Mouse (Mus musculus) testis, adult 2 months (tissue): Measurements from ENCODE around the gene Tmem150c. TPM values are rescaled to one million over a fixed set of nuclear protein-coding genes. Genes with fewer than 3 reads are reported as not detected.

Source experiments
- H3K27ac ChIP-seq: fragments of 200-500 bp; 2 replicates; pipeline ENCODE4 v1.5.1; 2012; ENCODE audit warnings: low read depth, low read length; ENCODE audit not compliant: control insufficient read depth, insufficient read depth
- H3K27me3 ChIP-seq: fragments of 200-500 bp; 2 replicates; pipeline ENCODE4 v1.6.1; 2012; ENCODE audit warnings: mild to moderate bottlenecking, low read length, moderate library complexity; ENCODE audit not compliant: control insufficient read depth, insufficient read depth
- H3K36me3 ChIP-seq: fragments of 200-500 bp; 2 replicates; pipeline ENCODE4 v1.6.1; 2012; ENCODE audit warnings: mild to moderate bottlenecking, low read length; ENCODE audit not compliant: control insufficient read depth, insufficient read depth
- H3K4me1 ChIP-seq: fragments of 200-500 bp; 2 replicates; pipeline ENCODE4 v1.6.1; 2012; ENCODE audit warnings: low read length; ENCODE audit not compliant: control insufficient read depth, insufficient read depth
- H3K4me3 ChIP-seq: fragments of 200-500 bp; 2 replicates; pipeline ENCODE4 v1.5.1; 2012; ENCODE audit warnings: low read depth, mild to moderate bottlenecking, low read length, moderate library complexity, mixed read lengths; ENCODE audit not compliant: control insufficient read depth
- CTCF ChIP-seq: fragments of 200-500 bp; IDR thresholded peaks from 2 replicates; pipeline ENCODE4 v1.5.1; 2012; ENCODE audit warnings: low read depth, mild to moderate bottlenecking, inconsistent platforms, low read length, moderate library complexity; ENCODE audit not compliant: control insufficient read depth, insufficient read depth, insufficient replicate concordance
- POLR2A ChIP-seq: fragments of 200-500 bp; IDR thresholded peaks from 2 replicates; pipeline ENCODE4 v1.6.1; 2012; ENCODE audit warnings: low read depth, mild to moderate bottlenecking, inconsistent platforms, low read length, moderate library complexity; ENCODE audit not compliant: control insufficient read depth
- polyA plus RNA-seq: library from polyadenylated mRNA; depleted of rRNA; stranded (reverse); fragments of >200 nt; gene quantifications from 2 replicates; pipeline ENCODE4 v1.2.3, GENCODE M21; 2012

Gene Tmem150c
- polyA plus RNA-seq, 1 experiment = 4.6 TPM

DNA sequence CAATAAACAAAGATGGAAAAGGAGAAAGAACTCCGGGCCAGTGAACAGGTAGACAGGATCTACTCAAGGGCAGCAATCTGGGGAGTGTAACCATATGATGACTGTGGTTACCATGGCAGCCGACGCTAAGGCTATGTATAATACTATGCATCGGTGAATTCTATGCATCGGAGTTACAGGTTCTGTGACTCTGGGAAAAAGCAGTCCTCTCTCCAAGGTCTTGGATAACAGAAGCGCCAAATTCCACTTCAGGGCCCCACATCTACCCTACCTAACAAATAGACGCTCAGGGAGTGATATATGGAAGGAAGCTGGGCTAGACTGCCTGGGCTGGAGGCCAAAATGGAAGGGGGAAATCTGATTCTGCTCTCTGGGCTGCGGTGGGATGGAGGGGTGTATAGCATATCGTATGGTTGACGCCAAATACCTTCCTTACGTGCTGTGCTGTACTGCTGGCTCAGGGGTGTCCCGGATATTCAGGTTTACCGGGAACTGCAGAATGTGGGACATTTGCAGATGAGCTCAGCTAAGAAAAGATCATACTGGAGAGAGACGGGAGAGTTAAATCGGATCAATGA, 37.3 kb upstream of the Tmem150c start:
- TF ChIP-seq CTCF (no peak), POLR2A (no peak)
- Histone ChIP-seq H3K36me3 (no peaks in the 10 kb centered on the region), H3K4me3 (no peak overlapping the region), H3K4me1 (no peaks in the 10 kb centered on the region), H3K27ac (no peak overlapping the region), H3K27me3 (no peaks in the 10 kb centered on the region)

DNA sequence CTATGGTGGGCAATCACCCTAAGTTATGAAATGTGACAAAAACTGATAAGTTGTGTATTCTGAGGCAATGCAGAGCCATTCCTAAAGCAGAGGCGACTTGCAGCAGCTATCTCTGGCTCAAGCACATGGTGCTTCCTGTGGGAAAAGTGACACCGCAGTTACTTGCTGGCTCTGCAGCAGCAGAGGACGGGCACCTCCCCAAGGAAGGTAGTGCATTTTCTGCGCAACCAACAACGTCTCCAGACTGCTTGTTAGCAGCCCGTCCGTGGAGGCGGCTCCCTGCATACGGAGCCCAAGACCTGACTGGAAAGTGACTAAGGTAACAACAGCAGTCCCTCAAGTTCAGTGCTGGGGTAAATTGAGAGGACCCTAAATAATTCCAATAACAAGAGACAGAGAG, 36.8 kb upstream of the Tmem150c start:
- no peak for TF ChIP-seq POLR2A
- TF ChIP-seq CTCF = no peak
- Histone ChIP-seq H3K36me3 (no peaks in the 10 kb centered on the region), H3K4me3 (no peak overlapping the region), H3K27ac (no peak overlapping the region), H3K27me3 (no peaks in the 10 kb centered on the region), H3K4me1 (no peaks in the 10 kb centered on the region)

DNA sequence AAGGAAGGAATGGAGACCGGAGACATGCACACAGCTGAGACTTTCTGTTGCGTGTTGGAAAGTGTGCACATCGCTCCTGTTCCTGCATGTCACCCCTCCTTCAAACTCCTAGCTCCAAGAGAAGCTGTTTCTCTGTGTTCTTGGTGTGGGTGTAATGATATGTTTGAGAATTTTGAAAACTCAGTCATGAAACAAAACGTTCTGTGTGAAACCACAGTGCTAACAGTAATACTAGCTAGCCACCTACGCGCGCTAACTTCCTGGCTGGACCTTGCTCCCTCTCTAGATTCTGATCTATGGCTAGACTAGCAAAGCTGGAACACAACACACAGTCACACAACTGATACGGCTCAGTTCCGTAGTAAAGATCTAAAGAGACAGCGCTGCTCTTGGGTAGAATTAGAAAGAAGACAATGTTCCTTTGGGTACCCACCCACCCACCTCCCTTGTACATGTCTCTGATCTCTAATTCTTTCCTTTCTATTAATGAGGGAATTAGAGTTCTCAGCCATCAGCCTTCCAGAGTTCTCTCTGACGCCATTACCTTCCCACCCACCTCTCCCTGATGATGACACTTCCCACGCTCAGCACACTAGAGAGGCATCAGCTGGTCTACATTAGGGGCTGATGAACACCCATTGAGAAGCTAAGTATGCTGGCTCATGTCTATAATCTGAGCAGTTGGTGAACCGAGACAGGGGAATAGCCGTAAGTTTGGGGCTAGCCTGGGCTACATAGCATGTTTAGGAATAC, 32.0 kb upstream of the Tmem150c start:
- Histone ChIP-seq H3K4me3 (no peak overlapping the region), H3K36me3 (no peaks in the 10 kb centered on the region), H3K27ac (no peak overlapping the region), H3K4me1 (no peaks in the 10 kb centered on the region), H3K27me3 (no peaks in the 10 kb centered on the region)
- TF ChIP-seq CTCF = no peak

DNA sequence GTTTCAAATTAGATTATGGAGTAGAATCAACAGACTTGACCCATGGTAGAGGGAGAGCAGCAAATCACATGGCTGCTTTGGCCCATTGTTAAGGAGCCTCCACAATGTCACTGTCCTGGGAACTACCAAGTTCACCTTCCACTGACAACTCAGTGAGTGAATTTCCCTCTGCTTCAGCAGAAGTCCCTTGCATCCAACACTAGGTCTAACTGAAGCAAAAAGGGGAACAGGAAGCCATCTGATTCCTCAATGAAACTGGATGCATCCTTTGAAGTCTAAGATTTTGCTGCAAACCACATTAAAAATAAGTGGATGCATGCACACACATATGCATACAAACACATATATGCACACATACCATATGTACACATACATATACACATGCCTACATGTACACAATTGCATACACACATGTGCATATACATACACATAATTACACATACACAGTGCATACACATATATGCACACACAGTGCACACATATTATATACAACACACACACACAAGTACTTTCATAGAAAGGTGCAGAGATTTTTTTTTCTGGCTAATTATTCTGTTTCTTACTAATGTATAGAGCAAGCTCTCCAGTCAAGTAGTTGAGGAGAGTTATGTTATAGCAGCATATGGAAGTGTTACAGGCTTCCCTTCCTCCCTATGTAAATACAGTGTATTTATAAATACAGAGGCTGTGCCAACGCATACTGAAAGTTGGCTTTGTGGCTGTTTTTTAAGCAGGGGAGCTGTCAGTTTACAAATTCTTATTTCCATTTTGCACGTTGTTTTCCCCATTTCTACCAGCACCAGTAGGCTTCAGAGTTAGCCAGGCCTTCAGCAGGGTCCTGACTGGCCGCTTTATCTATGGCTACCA, 27.7 kb upstream of the Tmem150c start:
- no peak overlapping the region for H3K4me3 ChIP-seq
- no peaks in the 10 kb centered on the region for H3K27me3 ChIP-seq
- no peaks in the 10 kb centered on the region for H3K36me3 ChIP-seq
- no peak overlapping the region for H3K27ac ChIP-seq
- TF ChIP-seq CTCF (no peak), POLR2A (no peak)
- H3K4me1 ChIP-seq = no peaks in the 10 kb centered on the region

DNA sequence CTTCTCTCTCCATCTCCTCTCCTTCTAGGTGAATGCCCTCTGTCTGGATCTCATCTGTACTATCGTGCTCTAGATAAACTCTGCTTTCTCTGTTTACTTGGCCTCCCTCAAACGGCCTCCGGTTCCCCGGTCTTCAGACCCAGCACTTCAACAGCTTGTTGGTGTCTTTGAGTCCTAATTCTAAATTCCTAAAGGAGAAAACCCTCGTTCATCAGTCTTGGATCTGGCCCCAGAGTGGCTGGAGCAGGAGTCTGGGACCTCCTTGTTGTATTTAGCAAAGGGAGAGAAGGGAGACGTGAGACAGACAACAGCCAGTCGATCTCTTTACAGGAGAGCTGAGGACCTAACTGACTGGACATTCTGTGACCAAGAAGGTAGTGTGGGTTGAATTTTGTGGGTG, 27.0 kb upstream of the Tmem150c start:
- Histone ChIP-seq H3K4me1 (no peaks in the 10 kb centered on the region), H3K36me3 (no peaks in the 10 kb centered on the region), H3K27ac (no peak overlapping the region), H3K4me3 (no peak overlapping the region), H3K27me3 (no peaks in the 10 kb centered on the region)
- TF ChIP-seq POLR2A (no peak), CTCF (no peak)

DNA sequence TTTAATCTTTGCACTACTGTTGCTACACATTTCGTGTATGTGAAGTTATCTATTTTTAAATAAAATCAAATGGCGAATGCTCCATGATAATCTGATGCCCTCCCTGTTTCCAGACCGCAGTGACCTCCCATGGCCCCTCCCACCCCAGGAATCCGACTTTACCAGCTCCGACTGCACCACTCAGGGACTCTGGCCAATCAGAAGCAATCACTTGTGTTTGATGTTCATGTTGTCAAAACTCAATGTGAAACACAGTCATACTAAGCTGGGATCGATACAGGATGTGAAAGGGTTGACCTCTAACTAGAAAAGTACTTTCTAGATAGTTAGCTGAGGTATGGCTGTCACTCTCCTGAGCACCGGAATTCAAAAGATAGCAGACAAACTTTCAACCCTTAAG, 26.3 kb upstream of the Tmem150c start:
- no peak for TF ChIP-seq CTCF
- no peak for TF ChIP-seq POLR2A
- no peak overlapping the region for H3K27ac ChIP-seq

DNA sequence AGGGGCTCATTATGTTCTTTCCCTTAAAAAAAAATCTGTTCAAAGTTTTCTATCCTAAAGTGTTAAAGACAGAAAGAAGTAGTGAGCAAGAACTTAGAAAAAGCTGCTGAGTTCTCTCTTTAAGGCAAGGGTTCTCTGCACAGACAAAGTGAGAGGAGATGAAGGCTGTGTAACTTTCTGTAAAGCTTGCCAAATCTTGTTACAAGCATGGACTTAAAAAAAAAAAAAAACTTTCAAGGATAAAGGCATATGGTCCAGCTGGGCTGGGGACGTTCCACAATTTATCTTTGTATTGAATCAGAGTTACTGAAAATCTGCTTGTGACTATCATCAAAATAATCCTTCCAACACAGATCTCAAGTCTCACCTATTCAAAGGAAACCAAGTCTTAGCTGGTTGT, 21.4 kb upstream of the Tmem150c start:
- Histone ChIP-seq H3K4me1 (no peaks in the 10 kb centered on the region), H3K27me3 (no peaks in the 10 kb centered on the region)
- TF ChIP-seq POLR2A = no peak
- no peak for TF ChIP-seq CTCF

More for the DNA sequence above, 26.3 kb upstream of the Tmem150c start:
- no peak overlapping the region for H3K4me3 ChIP-seq
- H3K27me3 ChIP-seq = no peaks in the 10 kb centered on the region
- no peaks in the 10 kb centered on the region for H3K4me1 ChIP-seq
- no peaks in the 10 kb centered on the region for H3K36me3 ChIP-seq

More for the DNA sequence above, 21.4 kb upstream of the Tmem150c start:
- H3K36me3 ChIP-seq = no peaks in the 10 kb centered on the region
- no peak overlapping the region for H3K27ac ChIP-seq
- H3K4me3 ChIP-seq = no peak overlapping the region
